Mouse (Mus musculus): ENCODE measurements around the gene Fndc8.
"Not testable (repeated sequence)": the region's sequence is repeated elsewhere in the genome, so short reads cannot be mapped to it uniquely, and the experiment has no call there.

GRCm38 (mm10) chr11:82923910-82924309, 32.0 kb downstream of the Fndc8 start:
- not testable (repeated sequence) for TF ChIP-seq CTCF (IDR thresholded peaks at IDR 0.05; ENCODE audit: extremely low read depth, insufficient read length, insufficient replicate concordance, low read depth, low read length); POLR2A (IDR thresholded peaks at IDR 0.05; ENCODE audit: low read depth, low read length)
